Mouse (Mus musculus) liver, postnatal 0 days (tissue): Measurements from ENCODE around the gene Spon1. TPM values are rescaled to one million over a fixed set of nuclear protein-coding genes. Genes with fewer than 3 reads are reported as not detected.

Source experiments
- ATAC-seq: fragments of 200-750 bp; cut with Nextera tagmentation; 2 replicates; pipeline ENCODE4 v1.8.0; 2017; ENCODE audit warnings: mild to moderate bottlenecking, moderate library complexity
- DNase-seq: peaks from one replicate; pipeline ENCODE4 v3.0.0-alpha.2; 2016
- H3K27ac ChIP-seq: fragments of 300-500 bp; sonication (generic); 2 replicates; pipeline ENCODE4 v1.5.1; 2014; ENCODE audit warnings: antibody characterized with exemption, moderate library complexity, mild to moderate bottlenecking, low read depth
- H3K27me3 ChIP-seq: fragments of 300-500 bp; sonication (generic); 2 replicates; pipeline ENCODE4 v1.6.1; 2014; ENCODE audit warnings: low read length, control low read depth, mixed read lengths; ENCODE audit not compliant: insufficient read depth
- H3K36me3 ChIP-seq: fragments of 300-500 bp; sonication (generic); replicated peaks from 2 replicates; pipeline ENCODE4 v1.6.1; 2014; ENCODE audit warnings: mild to moderate bottlenecking, control low read depth, low read length, moderate library complexity, mixed read lengths; ENCODE audit not compliant: insufficient read depth
- H3K4me1 ChIP-seq: fragments of 300-500 bp; sonication (generic); 2 replicates; pipeline ENCODE4 v1.6.1; 2014; ENCODE audit warnings: antibody characterized with exemption, mild to moderate bottlenecking, control low read depth; ENCODE audit not compliant: insufficient read depth
- H3K4me2 ChIP-seq: fragments of 300-500 bp; sonication (generic); 2 replicates; pipeline ENCODE4 v1.6.1; 2014; ENCODE audit warnings: low read depth, mild to moderate bottlenecking, low read length, moderate library complexity, mixed read lengths
- H3K4me3 ChIP-seq: fragments of 300-500 bp; sonication (generic); 2 replicates; pipeline ENCODE4 v1.5.1; 2014; ENCODE audit warnings: low read depth, low read length
- H3K9ac ChIP-seq: fragments of 300-500 bp; sonication (generic); replicated peaks from 2 replicates; pipeline ENCODE4 v1.6.1; 2014; ENCODE audit warnings: mild to moderate bottlenecking, moderate library complexity
- H3K9me3 ChIP-seq: fragments of 300-500 bp; sonication (generic); 2 replicates; pipeline ENCODE4 v1.6.1; 2016; ENCODE audit warnings: mild to moderate bottlenecking, control low read depth, low read length, mixed read lengths
- CTCF ChIP-seq: sonication (generic); IDR thresholded peaks from 2 replicates; pipeline ENCODE4 v1.5.1; 2016; ENCODE audit warnings: antibody characterized with exemption, low read depth
- EP300 ChIP-seq: IDR thresholded peaks from 2 replicates; pipeline ENCODE4 v1.6.1; 2016; ENCODE audit warnings: antibody characterized with exemption, low read depth, mild to moderate bottlenecking
- WGBS: fragments of 180-500 bp; shearing (Covaris S2); extraction: QIAGEN DNeasy Blood & Tissue Kit; methylation state at CpG from one replicate; pipeline ENCODE4 v1.1.7; 2014; ENCODE audit not compliant: insufficient replicate concordance; 5-methylcytosine and 5-hydroxymethylcytosine counted together
- polyA plus RNA-seq: library from polyadenylated mRNA; unstranded; fragments of >200 nt; fragmentation: Nextera tagmentation; extraction: Ambion mirVana; gene quantifications from 2 replicates; pipeline ENCODE4 v1.2.1, GENCODE M21; 2015

Spon1 gene
- polyA plus RNA-seq, 1 experiment from 2014 or later, result 0.35 TPM

DNA sequence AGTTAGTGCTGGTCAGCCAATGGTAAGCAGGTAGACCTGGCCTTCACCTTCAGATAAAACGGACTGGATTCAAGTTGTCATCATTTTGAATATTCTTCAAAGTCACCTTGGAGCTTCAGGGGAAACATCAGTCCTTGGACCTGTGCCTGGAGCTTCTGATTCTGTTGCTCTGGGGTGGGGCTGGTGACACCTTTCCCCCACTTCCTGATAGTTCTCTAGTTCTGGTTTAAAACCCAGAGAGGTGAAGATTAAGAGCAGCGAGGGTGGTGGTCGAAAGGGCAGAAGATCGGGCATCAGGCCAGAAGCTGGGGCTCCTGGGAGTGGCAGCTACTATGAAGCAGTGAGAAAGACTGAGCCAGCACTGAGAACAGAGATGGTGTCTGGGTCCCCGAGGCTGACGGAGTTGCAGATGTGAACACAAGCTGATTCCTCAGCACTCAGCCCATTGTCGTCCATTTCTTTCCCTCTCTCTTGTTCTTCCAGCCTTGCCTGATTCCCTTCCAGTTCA is 51.1 kb downstream of the Spon1 start:
- no peaks in the 10 kb centered on the region for H3K27me3 ChIP-seq
- ATAC-seq (no peak), DNase-seq (no peak)
- H3K4me3 ChIP-seq, result no peak overlapping the region
- no peaks in the 10 kb centered on the region for H3K9me3 ChIP-seq
- WGBS, result 55% methylated on average over 7 of the region's 7 CpGs
- H3K36me3 ChIP-seq, result no peaks in the 10 kb centered on the region
- no peak for TF ChIP-seq EP300
- no peak for TF ChIP-seq CTCF
- H3K27ac ChIP-seq, result no peak overlapping the region
- H3K4me2 ChIP-seq, result no peak overlapping the region
- no peak overlapping the region for H3K9ac ChIP-seq
- no peaks in the 10 kb centered on the region for H3K4me1 ChIP-seq

DNA sequence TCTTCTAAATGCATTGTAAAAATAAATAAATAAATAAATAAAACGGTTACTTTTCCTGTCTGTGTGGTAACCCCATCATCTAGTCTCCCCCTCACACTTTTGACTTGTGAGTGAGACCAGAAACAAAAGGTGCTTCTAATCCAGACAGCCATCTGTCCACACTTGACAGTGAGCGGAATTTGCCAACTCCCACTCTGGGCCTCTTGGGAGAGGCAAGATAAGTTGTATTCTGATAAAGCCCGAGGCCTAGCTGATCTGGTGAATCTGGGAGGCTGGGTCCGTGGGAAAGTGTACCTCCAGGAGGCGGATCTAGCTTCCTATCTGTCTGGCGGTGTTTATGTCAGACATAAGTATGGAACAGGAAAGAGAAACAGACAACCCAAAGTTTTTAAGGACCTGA is 52.3 kb downstream of the Spon1 start:
- Histone ChIP-seq H3K4me3 (no peak overlapping the region), H3K4me2 (no peak overlapping the region), H3K27ac (no peak overlapping the region), H3K9ac (no peak overlapping the region), H3K36me3 (no peaks in the 10 kb centered on the region), H3K4me1 (no peaks in the 10 kb centered on the region), H3K27me3 (no peaks in the 10 kb centered on the region), H3K9me3 (no peaks in the 10 kb centered on the region)
- WGBS, result 53% methylated on average over 6 of the region's 6 CpGs
- ATAC-seq (no peak), DNase-seq (no peak)
- TF ChIP-seq CTCF (no peak), EP300 (no peak)

- no peaks in the 10 kb centered on the region for H3K36me3 ChIP-seq
- no peak overlapping the region for H3K9ac ChIP-seq
- H3K27ac ChIP-seq, result no peak overlapping the region
- no peak overlapping the region for H3K4me2 ChIP-seq
- TF ChIP-seq EP300, result no peak
- H3K4me3 ChIP-seq, result no peak overlapping the region
- ATAC-seq, result no peak
- H3K9me3 ChIP-seq, result no peaks in the 10 kb centered on the region
- H3K27me3 ChIP-seq, result no peaks in the 10 kb centered on the region
- DNase-seq, result no peak
- WGBS, result 75% methylated on average over 2 of the region's 2 CpGs
- no peaks in the 10 kb centered on the region for H3K4me1 ChIP-seq
Measured at GRCm38 (mm10) chr7:113820213-113820612, 54.4 kb downstream of the Spon1 start.

DNA sequence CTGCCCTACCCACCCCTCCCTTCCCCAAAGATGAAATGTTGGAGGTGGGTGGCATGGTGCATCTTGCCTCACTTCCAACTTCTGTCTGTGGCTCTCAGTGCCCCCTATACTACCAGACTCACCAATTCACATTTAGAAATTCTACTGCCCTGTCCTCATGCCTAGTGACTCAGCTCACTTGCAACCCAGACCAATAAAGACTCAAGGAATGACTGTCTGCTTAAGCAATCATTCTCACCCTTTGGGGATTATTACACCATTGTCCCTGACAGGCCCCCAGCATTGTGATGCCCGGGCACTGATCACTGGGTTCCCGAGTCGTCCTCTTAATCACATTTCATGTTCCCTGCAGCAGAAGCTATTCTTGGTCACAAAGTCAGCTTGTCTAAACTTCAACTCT is 57.2 kb downstream of the Spon1 start:
- H3K4me2 ChIP-seq, result no peak overlapping the region
- TF ChIP-seq CTCF (no peak), EP300 (no peak)
- H3K4me1 ChIP-seq, result no peaks in the 10 kb centered on the region
- H3K27me3 ChIP-seq, result no peaks in the 10 kb centered on the region
- DNase-seq, result no peak
- WGBS, result 46% methylated on average over 3 of the region's 3 CpGs
- H3K36me3 ChIP-seq, result no peaks in the 10 kb centered on the region
- no peak overlapping the region for H3K4me3 ChIP-seq
- no peak overlapping the region for H3K27ac ChIP-seq
- ATAC-seq, result no peak
- H3K9me3 ChIP-seq, result no peaks in the 10 kb centered on the region
- H3K9ac ChIP-seq, result no peak overlapping the region

DNA sequence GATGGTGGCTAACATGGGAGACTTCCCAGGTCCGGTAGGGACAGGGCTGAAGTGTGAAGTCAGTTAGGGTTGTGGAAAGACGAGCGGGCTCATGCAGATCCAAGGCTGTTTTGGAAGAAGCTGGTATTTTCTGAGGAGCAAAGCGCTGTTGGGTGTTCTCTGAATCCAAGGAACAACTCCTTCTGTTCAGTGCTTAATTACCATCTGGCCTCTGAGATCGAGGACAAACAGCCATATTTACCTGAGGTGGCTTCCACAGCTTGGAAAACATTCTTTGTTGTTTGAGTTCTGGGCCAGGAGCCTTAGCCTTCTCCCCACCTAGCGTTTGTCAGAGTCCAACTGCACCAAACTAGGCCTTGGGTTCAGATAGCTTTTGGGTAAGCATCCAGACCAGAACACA is 58.9 kb downstream of the Spon1 start:
- ATAC-seq (no peak), DNase-seq (no peak)
- Histone ChIP-seq H3K27me3 (no peaks in the 10 kb centered on the region), H3K4me1 (no peaks in the 10 kb centered on the region), H3K4me2 (no peak overlapping the region), H3K4me3 (no peak overlapping the region), H3K36me3 (no peaks in the 10 kb centered on the region), H3K9me3 (no peaks in the 10 kb centered on the region), H3K9ac (no peak overlapping the region), H3K27ac (no peak overlapping the region)
- 77% methylated on average over 6 of the region's 6 CpGs for WGBS
- TF ChIP-seq EP300, result no peak
- TF ChIP-seq CTCF, result no peak

GRCm38 (mm10) chr7:113825498-113826205 is 59.9 kb downstream of the Spon1 start:
- no peak for ATAC-seq
- H3K9ac ChIP-seq, result no peak overlapping the region
- no peak for DNase-seq
- no peaks in the 10 kb centered on the region for H3K36me3 ChIP-seq
- no peak overlapping the region for H3K4me2 ChIP-seq
- no peak overlapping the region for H3K4me3 ChIP-seq
- no peaks in the 10 kb centered on the region for H3K27me3 ChIP-seq
- H3K27ac ChIP-seq, result no peak overlapping the region
- H3K9me3 ChIP-seq, result no peaks in the 10 kb centered on the region
- WGBS, result 62% methylated on average over 5 of the region's 5 CpGs
- TF ChIP-seq EP300 (no peak), CTCF (no peak)
- no peaks in the 10 kb centered on the region for H3K4me1 ChIP-seq
